Mouse (Mus musculus): Measurements from ENCODE around the gene Gpatch4. TPM values are rescaled to one million over a fixed set of nuclear protein-coding genes. Genes with fewer than 3 reads are reported as not detected.
A peak's percentile ranks its signal among the peaks of the same experiment; 100 is the strongest.

Gpatch4 gene
- total RNA-seq, 2 experiments from 2014 or later, result 15.5 to 16.5 TPM

DNA sequence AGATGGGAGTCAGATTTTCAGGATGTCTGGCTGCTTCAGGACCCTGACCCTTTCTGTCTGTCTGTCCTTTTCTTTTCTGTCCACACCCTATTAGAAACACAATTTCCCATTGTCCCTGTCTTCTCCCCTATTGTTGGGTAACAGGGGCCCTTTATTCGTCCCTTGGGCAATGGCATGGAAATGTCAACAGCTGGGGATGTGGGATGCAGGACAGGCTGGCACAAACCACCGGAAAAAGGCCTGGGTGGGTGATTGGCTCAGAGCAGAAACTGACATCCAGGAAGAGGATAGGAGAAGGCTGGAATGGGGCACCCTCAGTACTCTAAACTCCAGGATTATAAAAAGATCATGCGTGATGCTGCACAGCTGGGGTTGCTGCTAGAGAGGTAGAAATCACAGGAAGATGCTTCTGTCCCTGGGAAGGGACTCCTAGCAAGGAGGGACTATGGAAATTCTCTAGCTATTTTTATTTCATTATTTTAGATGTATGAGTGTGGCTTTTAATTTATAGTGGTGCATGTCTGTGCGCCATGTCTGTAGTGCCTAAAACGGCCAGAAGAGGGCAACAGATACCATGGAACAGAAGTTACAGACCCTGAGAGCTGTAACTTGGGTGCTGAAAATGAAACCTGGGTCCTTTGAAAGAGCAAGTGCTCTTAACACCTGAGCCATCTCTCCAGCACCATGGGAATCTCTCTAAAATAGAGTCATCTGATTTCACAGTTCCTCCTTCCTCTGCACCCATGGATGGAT is 15.3 kb upstream of the Gpatch4 start, which contains the start of gene Hapln2:
Hapln2 (minus strand) TSS at position 150 of the 753 bp plus-strand sequence.
- intact Hi-C loops (cut with DNase I), result no loop called here
- DNase-seq (ENCODE audit: low spot score in 2 of 2), result no peak

- peak; percentile 38 to 50 for DNase-seq (ENCODE audit: low spot score in 2 of 2)
- intact Hi-C loops (cut with DNase I), result no loop called here
Observed at GRCm38 (mm10) chr3:88030608-88031395, 12.1 kb upstream of the Gpatch4 start.

DNA sequence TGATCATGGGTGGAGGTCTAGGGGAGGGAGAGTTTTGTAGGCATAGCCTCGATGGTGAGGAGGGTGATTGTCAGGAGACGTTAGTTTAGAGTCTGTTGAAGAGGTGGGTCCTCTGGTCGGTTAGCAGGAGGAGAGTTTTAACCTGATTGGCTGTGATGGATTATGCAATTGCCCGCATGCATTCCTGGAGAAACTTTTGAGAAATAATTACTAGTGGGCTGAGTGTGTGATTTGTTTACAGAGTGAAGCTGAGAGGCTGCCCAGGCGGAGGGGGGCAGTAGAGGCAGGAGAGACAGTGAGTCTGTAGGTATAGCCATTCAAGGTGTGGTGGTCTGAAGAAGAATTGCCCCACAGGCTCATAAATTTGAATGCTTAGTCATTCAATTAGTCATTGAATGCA is 9.4 kb upstream of the Gpatch4 start:
- intact Hi-C loops (cut with DNase I), result no loop called here
- DNase-seq (ENCODE audit: low spot score in 2 of 2), result no peak

- intact Hi-C loops (cut with DNase I), result no loop called here
- DNase-seq (ENCODE audit: low spot score in 2 of 2), result no peak
Observed at GRCm38 (mm10) chr3:88035561-88036293, 7.2 kb upstream of the Gpatch4 start.

GRCm38 (mm10) chr3:88049532-88049931 is 6.6 kb downstream of the Gpatch4 start:
- intact Hi-C loops (cut with DNase I), result no loop called here
- DNase-seq (ENCODE audit: low spot score in 2 of 2), result no peak

- intact Hi-C loops (cut with DNase I), result no loop called here
- no peak for DNase-seq (ENCODE audit: low spot score in 2 of 2)
Observed at GRCm38 (mm10) chr3:88057030-88057429, 14.1 kb downstream of the Gpatch4 start.

DNA sequence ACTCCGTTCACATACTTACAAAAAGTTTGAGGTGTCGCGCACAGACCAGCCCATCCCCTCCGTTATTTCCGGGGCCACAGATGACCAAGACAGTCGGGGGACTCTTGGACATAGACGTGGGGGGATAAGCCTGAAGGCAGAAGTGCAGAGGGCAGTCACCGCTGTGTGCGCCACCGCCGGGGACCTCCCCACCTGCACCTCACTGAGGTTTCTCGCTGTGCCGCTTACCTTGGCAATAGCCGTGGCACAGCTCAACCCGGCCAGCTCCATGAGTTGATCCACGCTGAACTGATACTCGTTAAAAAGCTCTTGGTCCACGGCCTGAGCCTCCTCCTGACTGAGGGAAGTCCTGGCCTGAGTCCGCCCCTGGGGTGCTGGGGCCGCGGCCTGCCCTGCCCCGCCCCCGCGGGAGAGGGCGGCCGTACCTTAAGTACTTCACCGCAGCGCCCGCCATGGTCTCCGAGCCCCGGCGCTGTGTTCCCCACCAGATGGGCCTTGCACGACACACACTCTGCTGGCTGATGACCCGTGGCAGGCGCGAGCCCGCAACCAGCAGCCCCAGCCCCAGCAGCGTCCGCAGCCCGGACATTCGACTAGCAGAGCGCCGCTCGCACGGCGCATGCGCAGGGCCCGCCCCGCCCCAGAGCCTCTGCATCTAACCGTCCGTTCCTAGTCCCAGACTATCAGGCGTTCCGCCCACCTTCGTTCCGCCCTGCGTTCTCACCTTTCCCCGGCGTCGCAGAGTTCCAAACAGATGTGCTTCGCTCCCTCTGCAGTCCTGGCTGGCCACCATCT is 15.2 kb downstream of the Gpatch4 start, which contains the start of gene Naxe:
Naxe (minus strand) TSS at position 594 of the 795 bp plus-strand sequence.
- DNase-seq (ENCODE audit: low spot score in 2 of 2), result peak; percentile 76 to 82
- intact Hi-C loops (cut with DNase I), result no loop called here

DNA sequence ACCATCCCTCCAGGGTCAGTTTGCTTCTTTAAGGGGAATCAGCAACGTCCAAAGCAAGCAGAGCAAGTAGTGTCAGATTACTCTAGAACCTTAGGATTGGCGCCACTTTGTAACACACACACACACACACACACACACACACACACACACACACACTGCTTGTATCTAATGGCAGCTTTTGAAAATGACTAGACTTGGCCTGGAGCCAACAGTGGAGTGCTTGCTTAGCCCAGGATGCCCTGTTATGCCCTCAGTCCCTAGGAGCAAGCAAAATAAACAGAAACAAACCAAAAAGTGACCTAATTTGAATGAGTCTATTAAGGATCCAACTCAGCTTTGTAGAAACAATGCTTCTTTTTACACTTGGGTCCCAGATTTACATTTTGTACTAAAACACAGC is 25.5 kb downstream of the Gpatch4 start:
- peak in 1 of 2 experiments; percentile 29 for DNase-seq (ENCODE audit: low spot score in 2 of 2)
- intact Hi-C loops (cut with DNase I), result no loop called here

- intact Hi-C loops (cut with DNase I), result loop anchor here (2.0 to 5.0 kb wide), 3 partner anchors 61 to 137 kb away; partner anchors contain the start of gene Nes
- DNase-seq (ENCODE audit: low spot score in 2 of 2), result peak; percentile 90 to 93
Observed at GRCm38 (mm10) chr3:88071783-88072182, 28.9 kb downstream of the Gpatch4 start.

DNA sequence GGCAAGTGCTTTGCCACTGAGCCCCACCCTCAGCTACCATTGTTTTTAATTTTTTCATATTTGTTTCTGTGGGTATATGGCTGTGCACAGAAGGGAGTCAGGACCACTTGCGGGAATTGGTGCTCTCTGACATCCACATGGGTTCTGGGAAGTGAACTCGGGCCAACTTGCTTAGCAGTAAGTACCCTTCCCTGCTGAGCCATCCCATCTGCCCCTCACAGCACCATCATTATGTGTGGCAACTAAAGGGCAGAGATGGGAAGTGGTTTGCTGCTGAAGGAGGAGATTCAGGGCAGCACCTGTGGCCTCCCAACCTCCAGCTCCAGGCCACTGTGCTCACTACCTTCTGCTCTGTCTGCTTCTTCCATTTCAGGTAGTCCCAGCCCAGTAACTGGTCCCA is 30.7 kb downstream of the Gpatch4 start:
- intact Hi-C loops (cut with DNase I), result loop anchor here (5.0 kb wide), 1 partner anchor 101 kb away; the partner anchor contains the start of gene Nes

GRCm38 (mm10) chr3:88074351-88074750 is 31.4 kb downstream of the Gpatch4 start:
- DNase-seq (ENCODE audit: low spot score in 2 of 2), result no peak
- intact Hi-C loops (cut with DNase I), result loop anchor here (5.0 kb wide), 1 partner anchor 102 kb away; the partner anchor contains the start of gene Nes

More for the DNA sequence above, 30.7 kb downstream of the Gpatch4 start:
- no peak for DNase-seq (ENCODE audit: low spot score in 2 of 2)

GRCm38 (mm10) chr3:88074766-88075165 is 31.9 kb downstream of the Gpatch4 start:
- intact Hi-C loops (cut with DNase I), result loop anchor here (5.0 kb wide), 1 partner anchor 102 kb away; the partner anchor contains the start of gene Nes
- no peak for DNase-seq (ENCODE audit: low spot score in 2 of 2)

DNA sequence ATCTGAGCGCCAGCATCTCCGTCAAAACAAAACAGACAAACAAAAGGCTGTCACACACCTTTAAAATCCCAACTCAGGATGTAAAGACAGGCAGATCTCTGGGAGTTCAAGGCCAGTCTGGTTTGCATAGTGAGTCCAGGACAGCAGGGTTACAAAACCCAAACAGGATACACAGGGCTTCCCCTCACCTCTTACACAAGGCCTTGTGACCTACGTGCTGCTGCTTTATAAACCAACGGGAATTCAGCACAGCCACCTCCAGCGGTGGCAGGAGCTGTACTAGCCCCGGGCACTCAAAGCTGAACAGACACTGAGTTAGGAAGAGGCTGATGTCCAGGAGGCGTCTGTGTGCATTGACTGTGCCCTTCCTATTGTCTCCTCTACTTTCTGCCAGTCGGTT is 34.5 kb downstream of the Gpatch4 start:
- intact Hi-C loops (cut with DNase I), result no loop called here
- no peak for DNase-seq (ENCODE audit: low spot score in 2 of 2)

GRCm38 (mm10) chr3:88078204-88078603 is 35.3 kb downstream of the Gpatch4 start, which contains the start of gene Ttc24:
Gene Ttc24 (minus strand): TSS chr3:88078304.
- intact Hi-C loops (cut with DNase I), result no loop called here
- no peak for DNase-seq (ENCODE audit: low spot score in 2 of 2)

DNA sequence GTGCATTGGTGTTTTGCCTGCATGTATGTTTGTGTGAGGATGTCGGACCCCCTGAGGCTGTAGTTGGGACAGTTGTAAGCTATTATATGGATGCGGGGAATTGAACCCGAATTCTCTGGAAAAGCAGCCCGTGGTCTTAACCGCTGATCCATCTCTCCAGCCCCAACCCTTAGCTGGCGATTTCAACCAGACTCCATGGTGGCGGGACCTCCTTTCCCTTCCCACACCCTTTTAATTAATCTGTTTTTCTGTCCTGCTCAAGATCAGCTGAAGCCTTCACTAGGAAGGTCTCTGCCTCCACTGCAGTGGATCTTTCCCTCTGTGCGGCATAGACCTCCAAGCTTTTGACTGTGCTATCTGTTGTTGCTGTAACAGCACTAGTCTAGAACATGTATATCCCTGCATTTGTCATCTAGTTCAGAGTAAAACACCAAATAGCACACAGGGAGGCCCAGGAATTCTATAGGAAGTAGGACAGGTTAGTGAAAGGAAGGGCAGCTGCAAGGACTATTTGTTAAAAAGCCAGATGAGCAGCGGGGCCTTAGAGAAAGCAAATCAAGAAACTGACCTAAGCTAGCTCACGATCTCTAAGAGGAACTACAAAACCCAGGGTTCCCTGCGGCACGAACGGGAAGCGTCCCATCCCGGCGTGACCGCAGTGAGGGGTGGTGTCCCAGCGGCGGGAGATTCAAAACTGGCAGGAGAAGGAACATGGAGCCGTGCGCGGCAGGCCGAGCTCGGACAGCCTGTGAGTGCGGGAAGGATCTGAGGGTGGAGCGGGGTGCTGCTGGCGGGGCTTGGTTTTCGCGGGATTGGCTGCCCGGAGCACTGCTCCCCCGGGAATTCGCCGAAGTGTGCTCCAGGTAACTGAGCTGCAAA is 38.7 kb downstream of the Gpatch4 start, which contains the start of gene Iqgap3:
Iqgap3 (plus strand) TSS at position 627 of the 879 bp plus-strand sequence.
- intact Hi-C loops (cut with DNase I), result no loop called here
- DNase-seq (ENCODE audit: low spot score in 2 of 2), result peak; percentile 87 to 90

GRCm38 (mm10) chr3:88082224-88082618 is 39.3 kb downstream of the Gpatch4 start:
- DNase-seq (ENCODE audit: low spot score in 2 of 2), result no peak
- intact Hi-C loops (cut with DNase I), result no loop called here

DNA sequence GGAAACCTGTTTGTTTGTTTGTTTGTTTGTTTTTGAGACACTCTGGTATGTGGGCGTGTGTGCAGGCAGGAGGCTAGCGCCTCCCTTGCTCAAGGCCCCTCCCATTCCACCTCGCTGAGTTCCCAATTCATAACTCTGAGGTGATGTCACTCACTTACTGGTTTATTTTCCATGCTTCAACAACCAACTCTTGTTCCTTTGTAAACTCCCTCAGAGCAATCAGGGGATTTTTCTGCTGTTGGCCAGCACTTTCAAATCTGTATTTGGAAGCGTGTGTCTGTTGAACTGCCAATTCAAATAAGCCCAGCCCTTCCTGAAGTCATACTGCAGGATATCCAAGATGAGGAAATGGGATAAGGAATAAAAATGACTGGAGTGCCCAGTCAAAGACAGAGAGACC is 39.8 kb downstream of the Gpatch4 start:
- intact Hi-C loops (cut with DNase I), result no loop called here

GRCm38 (mm10) chr3:88084001-88084400 is 41.1 kb downstream of the Gpatch4 start:
- intact Hi-C loops (cut with DNase I), result no loop called here
- DNase-seq (ENCODE audit: low spot score in 2 of 2), result no peak

More for the DNA sequence above, 39.8 kb downstream of the Gpatch4 start:
- DNase-seq (ENCODE audit: low spot score in 2 of 2), result no peak

Measured in left cerebral cortex, postnatal 14 days (tissue).